Mouse (Mus musculus): ENCODE measurements around the gene Nup93. TPM values are rescaled to one million over a fixed set of nuclear protein-coding genes. Genes with fewer than 3 reads are reported as not detected.

Gene Nup93
- polyA plus RNA-seq, 1 experiment = 29.1 TPM

GRCm38 (mm10) chr8:94295687-94296086 lies 81.3 kb downstream of the Nup93 start:
- no peak overlapping the region for H3K4me3 ChIP-seq (replicated peaks; ENCODE audit: insufficient read depth, low read depth, low read length)
- H3K27me3 ChIP-seq (ENCODE audit: control insufficient read depth, insufficient read depth, low read length) = no peaks in the 10 kb centered on the region; the same call in 1 of the 2 replicates
- 87% methylated on average over 6 of the region's 6 CpGs for WGBS
- DNase-seq = no peak
- TF ChIP-seq POLR2A (IDR thresholded peaks at IDR 0.05; ENCODE audit: borderline replicate concordance, insufficient read depth, low read length) (no peak), CTCF (IDR thresholded peaks at IDR 0.05; ENCODE audit: borderline replicate concordance, insufficient read depth, low read depth, low read length) (no peak)
- no peaks in the 10 kb centered on the region for H3K4me1 ChIP-seq (ENCODE audit: control insufficient read depth, insufficient read depth, low read length)
- no peak overlapping the region for H3K27ac ChIP-seq (ENCODE audit: insufficient read depth, low read length)

- no peak for DNase-seq
- Histone ChIP-seq H3K27me3 (ENCODE audit: control insufficient read depth, insufficient read depth, low read length) (no peaks in the 10 kb centered on the region; the same call in 1 of the 2 replicates), H3K4me3 (replicated peaks; ENCODE audit: insufficient read depth, low read depth, low read length) (no peak overlapping the region), H3K4me1 (ENCODE audit: control insufficient read depth, insufficient read depth, low read length) (no peaks in the 10 kb centered on the region), H3K27ac (ENCODE audit: insufficient read depth, low read length) (no peak overlapping the region)
- TF ChIP-seq CTCF (IDR thresholded peaks at IDR 0.05; ENCODE audit: borderline replicate concordance, insufficient read depth, low read depth, low read length) = no peak
- TF ChIP-seq POLR2A (IDR thresholded peaks at IDR 0.05; ENCODE audit: borderline replicate concordance, insufficient read depth, low read length) = no peak
- 87% methylated on average over 9 of the region's 9 CpGs for WGBS
Observed at GRCm38 (mm10) chr8:94296312-94296991, 82.1 kb downstream of the Nup93 start.

GRCm38 (mm10) chr8:94297101-94297500 lies 82.7 kb downstream of the Nup93 start:
- Histone ChIP-seq H3K4me3 (replicated peaks; ENCODE audit: insufficient read depth, low read depth, low read length) (no peak overlapping the region), H3K27ac (ENCODE audit: insufficient read depth, low read length) (no peak overlapping the region), H3K27me3 (ENCODE audit: control insufficient read depth, insufficient read depth, low read length) (no peaks in the 10 kb centered on the region; the same call in 1 of the 2 replicates), H3K4me1 (ENCODE audit: control insufficient read depth, insufficient read depth, low read length) (no peaks in the 10 kb centered on the region)
- TF ChIP-seq POLR2A (IDR thresholded peaks at IDR 0.05; ENCODE audit: borderline replicate concordance, insufficient read depth, low read length) (no peak), CTCF (IDR thresholded peaks at IDR 0.05; ENCODE audit: borderline replicate concordance, insufficient read depth, low read depth, low read length) (no peak)
- DNase-seq = no peak
- 73% methylated on average over 6 of the region's 6 CpGs for WGBS

- TF ChIP-seq POLR2A (IDR thresholded peaks at IDR 0.05; ENCODE audit: borderline replicate concordance, insufficient read depth, low read length) (no peak), CTCF (IDR thresholded peaks at IDR 0.05; ENCODE audit: borderline replicate concordance, insufficient read depth, low read depth, low read length) (no peak)
- Histone ChIP-seq H3K4me1 (ENCODE audit: control insufficient read depth, insufficient read depth, low read length) (no peaks in the 10 kb centered on the region), H3K27ac (ENCODE audit: insufficient read depth, low read length) (no peak overlapping the region), H3K27me3 (ENCODE audit: control insufficient read depth, insufficient read depth, low read length) (no peaks in the 10 kb centered on the region), H3K4me3 (replicated peaks; ENCODE audit: insufficient read depth, low read depth, low read length) (no peak overlapping the region)
- 62% methylated on average over 4 of the region's 4 CpGs for WGBS
- DNase-seq = no peak
Observed at GRCm38 (mm10) chr8:94300809-94301208, 86.4 kb downstream of the Nup93 start.

- no peaks in the 10 kb centered on the region for H3K4me1 ChIP-seq (ENCODE audit: control insufficient read depth, insufficient read depth, low read length)
- no peaks in the 10 kb centered on the region for H3K27me3 ChIP-seq (ENCODE audit: control insufficient read depth, insufficient read depth, low read length)
- TF ChIP-seq POLR2A (IDR thresholded peaks at IDR 0.05; ENCODE audit: borderline replicate concordance, insufficient read depth, low read length) = no peak
- no peak for TF ChIP-seq CTCF (IDR thresholded peaks at IDR 0.05; ENCODE audit: borderline replicate concordance, insufficient read depth, low read depth, low read length)
- H3K4me3 ChIP-seq (replicated peaks; ENCODE audit: insufficient read depth, low read depth, low read length) = no peak overlapping the region
- no peak for DNase-seq
- WGBS = 91% methylated on average over 2 of the region's 2 CpGs
- H3K27ac ChIP-seq (ENCODE audit: insufficient read depth, low read length) = no peak overlapping the region
Observed at GRCm38 (mm10) chr8:94304412-94304811, 90.0 kb downstream of the Nup93 start.

DNA sequence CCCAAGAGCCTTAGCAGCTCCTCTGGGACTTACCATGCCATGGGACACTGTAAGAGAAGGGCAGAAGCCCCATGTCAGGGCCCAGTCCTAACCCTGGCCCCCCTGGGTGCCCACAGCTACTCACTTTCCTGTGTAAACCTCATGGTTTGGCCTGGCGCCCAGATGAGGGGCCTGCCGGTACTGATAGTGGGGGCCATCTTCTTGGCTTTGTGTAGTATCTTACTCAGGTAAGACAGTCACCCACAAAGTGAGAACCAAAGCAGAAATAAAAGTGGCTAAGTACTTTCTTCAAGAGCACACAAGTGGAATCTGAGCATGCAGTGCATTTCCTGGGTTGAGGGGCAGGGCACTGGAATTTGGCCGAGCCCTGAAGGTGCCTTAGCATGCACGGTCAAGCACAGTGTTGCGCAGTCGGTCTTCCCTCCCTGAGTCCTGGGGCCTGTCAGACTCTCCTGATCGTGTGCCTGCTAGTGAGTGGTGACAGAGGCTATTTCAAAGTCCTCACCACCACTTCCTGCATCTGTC lies 92.7 kb downstream of the Nup93 start:
- no peak for TF ChIP-seq POLR2A (IDR thresholded peaks at IDR 0.05; ENCODE audit: borderline replicate concordance, insufficient read depth, low read length)
- TF ChIP-seq CTCF (IDR thresholded peaks at IDR 0.05; ENCODE audit: borderline replicate concordance, insufficient read depth, low read depth, low read length) = no peak
- no peak for DNase-seq
- H3K4me3 ChIP-seq (replicated peaks; ENCODE audit: insufficient read depth, low read depth, low read length) = no peak overlapping the region
- no peaks in the 10 kb centered on the region for H3K4me1 ChIP-seq (ENCODE audit: control insufficient read depth, insufficient read depth, low read length)
- H3K27me3 ChIP-seq (ENCODE audit: control insufficient read depth, insufficient read depth, low read length) = no peaks in the 10 kb centered on the region
- H3K27ac ChIP-seq (ENCODE audit: insufficient read depth, low read length) = no peak overlapping the region
- 80% methylated on average over 7 of the region's 7 CpGs for WGBS

DNA sequence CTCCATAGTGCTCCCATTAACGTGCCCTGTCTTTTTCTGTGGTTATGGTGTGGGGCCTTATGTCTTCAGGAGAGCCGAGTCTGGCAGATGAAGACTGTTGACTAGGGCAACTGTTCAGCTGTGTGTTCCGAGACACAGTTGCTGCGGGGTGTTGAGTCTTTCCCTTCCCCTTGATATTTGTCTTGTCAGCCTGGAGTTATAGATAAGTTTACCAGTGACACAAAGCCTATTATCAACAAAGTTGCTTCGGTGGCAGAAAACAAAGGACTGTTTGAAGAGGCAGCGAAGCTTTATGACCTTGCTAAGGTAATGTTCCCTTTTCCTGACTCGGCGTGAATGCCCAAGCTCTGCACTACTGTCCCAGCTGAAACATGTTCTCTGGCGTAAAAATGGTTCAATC lies 93.3 kb downstream of the Nup93 start:
- Histone ChIP-seq H3K4me3 (replicated peaks; ENCODE audit: insufficient read depth, low read depth, low read length) (no peak overlapping the region), H3K4me1 (ENCODE audit: control insufficient read depth, insufficient read depth, low read length) (no peaks in the 10 kb centered on the region), H3K27me3 (ENCODE audit: control insufficient read depth, insufficient read depth, low read length) (no peaks in the 10 kb centered on the region), H3K27ac (ENCODE audit: insufficient read depth, low read length) (no peak overlapping the region)
- WGBS = 97% methylated on average over 9 of the region's 9 CpGs
- no peak for DNase-seq
- TF ChIP-seq CTCF (IDR thresholded peaks at IDR 0.05; ENCODE audit: borderline replicate concordance, insufficient read depth, low read depth, low read length) = no peak
- no peak for TF ChIP-seq POLR2A (IDR thresholded peaks at IDR 0.05; ENCODE audit: borderline replicate concordance, insufficient read depth, low read length)

- WGBS = 92% methylated on average over 2 of the region's 2 CpGs
- Histone ChIP-seq H3K4me1 (ENCODE audit: control insufficient read depth, insufficient read depth, low read length) (no peaks in the 10 kb centered on the region), H3K27ac (ENCODE audit: insufficient read depth, low read length) (no peak overlapping the region), H3K27me3 (ENCODE audit: control insufficient read depth, insufficient read depth, low read length) (no peaks in the 10 kb centered on the region), H3K4me3 (replicated peaks; ENCODE audit: insufficient read depth, low read depth, low read length) (no peak overlapping the region)
- TF ChIP-seq POLR2A (IDR thresholded peaks at IDR 0.05; ENCODE audit: borderline replicate concordance, insufficient read depth, low read length) (no peak), CTCF (IDR thresholded peaks at IDR 0.05; ENCODE audit: borderline replicate concordance, insufficient read depth, low read depth, low read length) (no peak)
- no peak for DNase-seq
Observed at GRCm38 (mm10) chr8:94314069-94314468, 99.7 kb downstream of the Nup93 start.

Data from cerebellum, adult 2 months (tissue).